Mouse (Mus musculus) layer of hippocampus, adult 9-11 months (tissue): Measurements from ENCODE around the gene Pde6d.

Experiments
- DNase-seq: peaks from one replicate; pipeline ENCODE4 v3.0.0; 2022

The Pde6d gene

DNA sequence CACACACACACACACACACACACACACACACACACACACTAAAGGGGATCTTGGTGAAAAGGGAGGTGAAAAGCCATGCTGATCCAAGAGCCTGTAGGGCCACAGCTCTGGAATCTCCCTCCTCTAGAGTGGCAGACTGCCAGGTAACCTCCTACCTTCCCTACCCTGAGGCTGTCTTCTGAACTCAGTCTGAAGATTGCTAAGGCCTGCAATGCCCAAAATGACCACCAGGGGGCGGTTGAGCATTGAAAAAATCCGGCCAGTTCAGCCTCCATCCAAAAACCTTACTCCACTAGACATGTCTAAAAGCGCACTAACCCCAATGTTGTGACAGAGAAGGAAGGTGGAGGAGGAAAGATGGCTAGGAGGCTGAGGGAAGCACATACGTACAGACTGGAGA lies 80.9 kb downstream of the Pde6d start:
- peak; percentile 89 for DNase-seq

DNA sequence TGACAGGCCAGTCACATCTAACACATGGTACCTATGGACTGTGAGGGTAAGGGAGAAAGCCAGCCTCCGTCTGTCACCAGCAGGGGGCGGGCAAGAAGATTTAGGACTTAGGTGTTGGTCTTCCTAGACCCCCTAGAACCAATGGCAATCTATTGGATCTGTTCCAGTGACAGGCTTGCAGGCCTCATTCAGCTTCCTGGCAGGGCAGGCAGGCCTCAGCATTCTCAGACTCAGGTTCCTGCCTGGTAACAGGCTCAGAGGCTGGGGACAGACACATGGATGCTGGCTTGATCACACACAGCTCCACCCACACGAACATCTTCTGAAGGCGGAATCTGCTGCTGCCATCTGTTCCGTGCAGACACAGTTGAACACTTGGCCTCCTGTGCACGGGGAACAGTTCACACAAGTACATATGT lies 81.3 kb downstream of the Pde6d start:
- DNase-seq: peak; percentile 95

DNA sequence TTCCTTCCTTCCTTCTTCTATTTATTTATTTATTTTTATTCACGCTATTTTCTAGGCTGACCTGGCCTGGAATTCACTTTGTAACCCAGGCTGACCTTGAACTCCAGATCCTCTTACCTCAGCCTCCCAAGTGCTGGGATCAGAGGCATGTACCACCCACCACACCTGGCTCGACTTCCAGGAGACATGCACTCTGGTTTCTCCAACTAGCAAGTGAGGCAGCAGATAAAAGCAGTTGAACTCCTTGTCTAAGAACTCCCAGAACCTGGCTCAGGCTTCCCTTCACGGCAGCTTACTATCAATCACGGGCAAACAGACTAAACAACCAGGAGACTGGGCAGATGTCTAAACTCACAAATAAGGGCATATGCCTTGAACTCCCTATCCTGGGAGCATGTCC lies 81.7 kb downstream of the Pde6d start:
- DNase-seq: no peak

DNA sequence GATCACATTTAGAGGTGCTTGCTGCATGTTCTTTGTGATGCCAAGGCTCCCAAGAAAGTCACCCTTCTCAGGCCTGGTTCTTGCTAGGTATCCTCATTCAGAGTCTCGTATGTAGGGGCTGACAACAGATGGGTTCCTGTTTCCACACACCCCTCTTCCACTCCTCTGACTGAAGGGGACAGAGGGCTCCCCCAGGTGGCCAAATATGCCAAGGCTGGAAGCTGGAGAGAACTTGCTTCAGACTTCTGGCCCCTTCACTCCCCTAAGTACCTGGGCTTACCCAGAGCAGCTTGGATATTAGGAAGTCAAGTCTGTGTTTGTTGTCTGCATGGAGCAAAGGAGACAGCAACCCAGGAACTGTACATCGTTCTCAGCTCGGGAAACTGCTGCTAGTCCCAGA lies 82.5 kb downstream of the Pde6d start:
- peak; percentile 71 for DNase-seq

DNA sequence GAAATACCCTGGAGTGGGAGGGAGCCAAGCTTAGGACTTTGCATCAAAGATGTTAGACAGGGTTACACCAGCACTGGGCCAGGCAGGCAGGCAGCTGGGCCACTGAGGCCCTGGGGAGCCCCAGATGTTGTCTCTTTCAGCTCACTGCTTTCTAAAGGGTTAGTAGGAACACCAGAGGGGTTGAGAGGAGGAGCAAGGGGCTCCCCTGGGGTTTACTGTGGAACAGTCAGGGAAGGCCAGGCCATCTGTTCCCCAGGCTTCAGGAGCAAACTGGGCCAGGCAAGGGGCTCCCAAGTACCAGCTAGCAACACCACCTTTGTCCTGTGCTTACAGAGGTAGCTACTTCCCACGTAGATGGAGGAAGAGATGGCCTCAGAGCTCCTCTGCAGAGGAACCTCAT lies 83.8 kb downstream of the Pde6d start:
- DNase-seq: no peak

DNA sequence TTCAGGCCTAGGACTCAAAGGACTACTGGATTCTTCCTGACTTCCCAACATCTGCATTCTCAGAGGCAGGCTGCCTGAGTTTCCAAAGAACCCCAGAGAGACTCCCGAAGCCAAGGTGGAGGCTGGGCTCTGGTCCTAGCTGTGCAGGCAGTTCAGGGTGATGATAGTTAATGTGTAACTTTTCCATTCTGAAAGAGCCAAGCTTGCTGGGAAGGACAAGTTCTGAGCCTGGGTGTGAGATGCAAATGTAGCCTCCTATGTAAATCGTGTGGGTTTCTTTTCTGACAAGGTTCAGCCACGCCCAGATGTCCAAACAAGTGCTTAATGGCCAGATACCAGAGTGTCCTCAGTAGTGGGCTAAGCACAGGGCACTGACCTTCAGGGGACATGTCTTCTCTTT lies 84.4 kb downstream of the Pde6d start:
- DNase-seq: no peak

DNA sequence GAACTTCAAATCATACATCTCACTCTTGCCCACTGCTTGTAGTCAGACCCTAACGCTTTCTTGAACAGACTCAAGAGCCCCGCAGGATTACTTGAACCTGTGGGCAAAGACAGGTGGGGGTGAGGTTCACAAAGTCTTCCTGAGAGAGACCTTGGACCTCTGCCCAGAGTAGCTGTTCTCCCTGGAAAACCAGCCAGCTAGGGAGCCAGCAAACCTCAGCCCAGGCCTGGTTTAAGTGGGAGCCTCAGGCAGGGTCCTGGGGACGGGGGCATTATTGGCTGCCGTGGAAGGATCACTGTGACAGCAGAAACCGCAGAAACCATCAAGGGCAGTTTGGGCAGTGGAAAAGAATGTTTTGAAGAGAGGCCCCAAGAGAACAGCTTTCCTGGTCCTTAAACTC lies 85.1 kb downstream of the Pde6d start:
- DNase-seq: no peak

DNA sequence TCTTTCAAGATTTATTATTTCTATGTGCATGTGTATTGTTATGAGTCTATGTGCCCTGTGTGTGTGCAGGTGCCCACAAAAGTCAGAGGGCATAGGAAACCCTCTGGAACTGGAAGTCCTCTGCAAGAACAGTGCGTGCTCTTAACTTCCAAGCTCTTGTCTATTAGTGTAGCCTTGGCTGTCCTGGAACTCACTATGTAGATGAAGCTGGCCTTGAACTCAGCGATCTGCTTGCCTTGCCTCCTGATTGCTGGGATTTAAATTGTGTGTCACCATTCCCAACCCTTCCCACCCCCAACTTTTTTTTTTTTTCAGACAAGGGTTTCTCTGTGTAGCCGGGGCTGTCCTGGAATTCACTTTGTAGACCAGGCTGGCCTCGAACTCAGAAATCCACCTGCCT lies 86.1 kb downstream of the Pde6d start:
- DNase-seq: no peak

DNA sequence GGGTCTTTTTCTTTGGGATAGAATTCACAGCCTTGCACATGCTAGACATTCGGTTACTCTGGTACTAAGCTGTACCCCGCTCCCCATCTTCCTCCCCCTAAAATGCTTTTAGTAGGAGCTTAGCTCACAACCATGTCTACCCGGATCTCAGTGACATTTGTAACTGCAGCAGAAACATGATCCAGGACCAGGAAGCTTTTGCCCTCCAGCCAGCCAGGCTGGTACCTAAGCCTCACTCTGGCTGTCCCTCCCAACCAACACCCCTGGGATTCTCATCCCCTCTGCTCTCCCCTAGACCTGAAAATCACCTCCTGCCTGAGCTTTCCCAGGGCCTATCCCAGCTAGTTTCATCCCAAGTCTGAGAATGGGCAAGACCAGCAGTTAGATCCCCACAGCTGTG lies 88.6 kb downstream of the Pde6d start:
- no peak for DNase-seq
